Mouse (Mus musculus) frontal cortex, adult 2 months (tissue): ENCODE results near the gene Acad12. TPM values are rescaled to one million over a fixed set of nuclear protein-coding genes. Genes with fewer than 3 reads are reported as not detected.

ENCODE experiments used
- DNase-seq, 2 experiments: peaks; one replicate each; pipeline ENCODE4 v3.0.0; 2022; ENCODE audit warnings: low spot score in 1 of 2; ENCODE audit errors: extremely low spot score in 1 of 2
- polyA plus RNA-seq: library from polyadenylated mRNA; depleted of rRNA; stranded (reverse); fragments of >200 nt; gene quantifications from 2 replicates; pipeline ENCODE4 v1.2.3, GENCODE M21; 2012; rRNA removed

Gene Acad12
- polyA plus RNA-seq, 1 experiment = 4.0 TPM

GRCm38 (mm10) chr5:121585699-121586098, 33.0 kb downstream of the Acad12 start:
- DNase-seq = no peak

GRCm38 (mm10) chr5:121585005-121585404, 33.7 kb downstream of the Acad12 start:
- DNase-seq = no peak

- peak; percentile 32 to 68 for DNase-seq
Observed at GRCm38 (mm10) chr5:121583765-121584501, 34.8 kb downstream of the Acad12 start.

- DNase-seq = no peak
Observed at GRCm38 (mm10) chr5:121581945-121582344, 36.8 kb downstream of the Acad12 start.

GRCm38 (mm10) chr5:121576927-121577488, 41.7 kb downstream of the Acad12 start:
- no peak for DNase-seq

GRCm38 (mm10) chr5:121575867-121576266, 42.9 kb downstream of the Acad12 start:
- no peak for DNase-seq

- DNase-seq = no peak
Observed at GRCm38 (mm10) chr5:121574145-121574544, 44.6 kb downstream of the Acad12 start.

GRCm38 (mm10) chr5:121570787-121571186, 48.0 kb downstream of the Acad12 start:
- DNase-seq = no peak

- DNase-seq = no peak
Observed at GRCm38 (mm10) chr5:121569881-121570420, 48.8 kb downstream of the Acad12 start.

- DNase-seq = no peak
Observed at GRCm38 (mm10) chr5:121566035-121566681, 52.6 kb downstream of the Acad12 start.

GRCm38 (mm10) chr5:121564468-121564895, 54.3 kb downstream of the Acad12 start:
- peak; percentile 44 to 92 for DNase-seq

GRCm38 (mm10) chr5:121562436-121562835, 56.3 kb downstream of the Acad12 start:
- no peak for DNase-seq

- DNase-seq = no peak
Observed at GRCm38 (mm10) chr5:121549196-121549595, 69.5 kb downstream of the Acad12 start.

GRCm38 (mm10) chr5:121547084-121547483, 71.7 kb downstream of the Acad12 start:
- no peak for DNase-seq

Other genes with a start within 250 kb of the Acad12 start
- gene Trafd1, start 233.3 kb downstream of the Acad12 start, polyA plus RNA-seq = 163 and 173 TPM in 2 replicates
- 21.6 and 25.5 TPM in 2 replicates for gene Naa25, start 221.0 kb downstream of the Acad12 start, polyA plus RNA-seq
- 6.9 and 9.2 TPM in 2 replicates for gene Tmem116, start 167.0 kb downstream of the Acad12 start, polyA plus RNA-seq
- gene Erp29, start 166.4 kb downstream of the Acad12 start, polyA plus RNA-seq = 93.6 and 116 TPM in 2 replicates
- 0.04 TPM in 1 of 2 replicates, not detected in the other for gene Adam1b, start 115.5 kb downstream of the Acad12 start, polyA plus RNA-seq
- 23.8 and 24.2 TPM in 2 replicates for gene Adam1a, start 73.5 kb downstream of the Acad12 start, polyA plus RNA-seq
- 0.42 and 0.48 TPM in 2 replicates for gene Gm42878, start 73.5 kb downstream of the Acad12 start, polyA plus RNA-seq
- 107 and 118 TPM in 2 replicates for gene Mapkapk5, start 73.0 kb downstream of the Acad12 start, polyA plus RNA-seq
- 199 and 205 TPM in 2 replicates for gene Aldh2, start 25.1 kb downstream of the Acad12 start, polyA plus RNA-seq
- gene Acad10, start 41.6 kb upstream of the Acad12 start, polyA plus RNA-seq = 3.8 and 3.9 TPM in 2 replicates
- gene Brap, start 41.6 kb upstream of the Acad12 start, polyA plus RNA-seq = 46.7 and 52.9 TPM in 2 replicates
- gene Atxn2, start 92.4 kb upstream of the Acad12 start, polyA plus RNA-seq = 153 TPM in 2 replicates
- gene Sh2b3, start 218.7 kb upstream of the Acad12 start, polyA plus RNA-seq = 16.3 and 17.6 TPM in 2 replicates
- 15.1 and 16.0 TPM in 2 replicates for gene Pheta1, start 230.0 kb upstream of the Acad12 start, polyA plus RNA-seq